Mouse (Mus musculus): ENCODE measurements at regions not wholly inside any gene's neighbourhood (a gene's known extent, or its start where the extent isn't known, plus 50 kb on each side); places are given as distances from the start of the nearest gene placed in this dataset.

DNA sequence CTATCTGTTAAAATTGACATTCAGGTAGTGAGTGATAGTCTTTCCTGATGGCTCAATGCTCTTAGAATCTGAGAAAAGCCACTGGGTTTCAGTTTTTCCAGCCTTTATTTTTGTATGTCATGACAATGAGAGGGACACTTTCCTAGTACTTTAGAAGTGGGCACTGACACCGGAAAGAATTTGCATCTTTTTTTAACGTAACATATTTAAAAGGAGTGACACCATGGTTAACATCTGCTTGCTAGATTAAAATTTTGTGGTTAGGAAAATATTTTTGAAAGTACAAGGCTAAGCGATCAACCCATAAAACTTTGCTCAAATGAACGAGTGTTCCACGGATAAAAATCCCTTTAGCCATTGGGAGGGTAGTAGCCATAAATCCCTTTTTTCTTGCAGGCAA is 174.7 kb downstream of the 1700129C05Rik start:
- DNase-seq (ENCODE audit: low spot score in 2 of 2), result no peak

DNA sequence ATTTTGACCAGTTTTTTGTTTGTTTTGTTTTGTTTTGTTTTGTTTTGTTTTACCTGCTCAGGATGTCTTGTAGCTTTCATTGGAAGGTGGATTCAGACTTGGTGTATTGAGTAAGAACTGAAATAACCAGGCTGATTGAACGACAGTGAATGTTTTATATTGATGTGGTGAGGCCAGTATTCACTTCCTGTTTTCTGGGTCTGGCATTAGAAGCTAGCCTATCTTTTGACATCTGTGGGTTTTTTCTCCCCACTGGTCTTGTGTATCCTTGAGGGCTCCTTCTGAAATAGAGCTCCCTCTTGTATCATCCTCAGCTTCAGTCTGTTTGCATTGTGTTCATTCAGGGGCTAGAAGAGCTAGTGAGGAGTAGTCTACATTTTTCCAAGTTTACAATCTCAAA is 175.5 kb downstream of the 1700129C05Rik start:
- DNase-seq (ENCODE audit: low spot score in 2 of 2), result no peak

DNA sequence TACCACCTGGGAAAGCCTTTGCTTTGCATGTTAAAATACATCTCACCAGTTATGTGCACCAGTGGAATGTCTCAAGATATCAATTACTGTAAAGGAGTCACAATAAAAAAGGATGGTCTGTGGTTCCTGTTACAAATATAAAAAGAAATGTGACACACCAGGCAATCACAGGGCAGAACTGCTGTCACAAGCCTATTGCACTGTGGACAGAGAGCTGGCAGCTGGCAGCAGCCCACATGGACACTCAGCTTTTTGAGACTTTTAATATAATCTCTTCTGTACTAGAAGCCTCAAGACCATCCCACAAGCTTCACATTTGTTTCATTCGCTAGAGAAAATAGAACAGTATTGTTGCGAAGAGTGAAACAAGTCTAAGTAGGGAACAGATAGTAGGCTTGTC is 197.7 kb downstream of the 1700129C05Rik start:
- DNase-seq (ENCODE audit: low spot score in 2 of 2), result no peak

DNA sequence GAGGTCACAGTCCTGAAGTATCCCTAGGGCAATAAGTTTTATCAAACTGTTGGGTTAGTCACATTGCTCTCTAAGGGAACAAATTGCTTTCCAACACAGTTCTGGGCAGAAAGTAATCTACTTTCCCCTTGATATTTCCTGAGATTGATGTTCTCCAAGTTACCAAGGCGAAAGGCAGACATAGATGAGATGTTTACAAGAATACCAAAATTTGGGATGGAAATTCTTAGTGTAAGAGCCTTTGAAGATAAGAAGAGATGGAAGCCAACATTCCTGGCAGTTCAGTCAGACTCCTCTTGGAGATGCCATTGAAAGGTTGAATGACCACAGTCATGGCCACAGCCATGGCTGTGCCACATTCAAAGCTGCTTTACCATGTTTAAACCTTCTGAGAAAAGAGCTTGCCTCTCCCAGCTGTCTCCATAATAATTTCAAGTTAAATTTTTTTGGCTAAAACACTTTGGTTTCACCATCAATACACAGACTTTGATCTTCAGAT is 199.4 kb downstream of the 1700129C05Rik start:
- no peak for DNase-seq (ENCODE audit: low spot score in 2 of 2)

DNA sequence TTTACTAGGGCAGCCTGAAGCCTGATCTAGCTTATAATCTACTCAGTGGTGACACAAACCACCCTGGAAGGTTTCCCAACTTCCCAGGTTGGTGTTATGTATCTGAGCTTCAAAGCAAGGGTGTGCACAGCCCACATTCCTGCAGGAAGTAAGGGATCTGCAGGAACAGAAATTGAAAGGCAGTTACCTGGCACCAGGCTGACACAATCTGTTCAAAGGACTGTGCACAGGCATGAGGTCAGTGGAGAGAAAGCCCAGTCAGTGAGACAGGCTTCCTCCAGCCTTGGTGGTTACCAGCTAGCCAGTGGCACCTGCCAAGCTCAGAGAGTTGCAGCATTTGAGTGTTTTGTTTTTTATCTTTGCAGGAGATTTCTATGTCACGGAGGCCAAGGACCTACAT is 203.6 kb downstream of the 1700129C05Rik start:
- no peak for DNase-seq (ENCODE audit: low spot score in 2 of 2)

DNA sequence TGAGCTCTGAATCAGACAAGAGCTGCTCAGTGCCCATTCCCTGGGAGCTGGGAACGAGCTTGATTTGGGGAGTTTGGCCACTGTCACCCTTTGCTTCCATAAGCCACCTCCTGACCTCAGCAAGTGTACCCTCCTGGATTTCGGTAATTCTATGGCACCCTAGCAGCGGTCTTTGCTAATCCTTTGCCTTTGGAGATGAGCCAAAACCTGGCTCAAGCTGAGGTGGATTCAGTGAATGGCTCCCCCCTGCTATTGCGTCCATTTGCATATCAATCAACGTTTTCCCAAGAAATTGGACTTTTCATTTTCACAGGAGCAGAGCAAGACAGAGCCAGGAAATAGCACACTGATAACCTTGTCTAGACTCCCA is 204.1 kb downstream of the 1700129C05Rik start:
- DNase-seq (ENCODE audit: low spot score in 2 of 2), result no peak

DNA sequence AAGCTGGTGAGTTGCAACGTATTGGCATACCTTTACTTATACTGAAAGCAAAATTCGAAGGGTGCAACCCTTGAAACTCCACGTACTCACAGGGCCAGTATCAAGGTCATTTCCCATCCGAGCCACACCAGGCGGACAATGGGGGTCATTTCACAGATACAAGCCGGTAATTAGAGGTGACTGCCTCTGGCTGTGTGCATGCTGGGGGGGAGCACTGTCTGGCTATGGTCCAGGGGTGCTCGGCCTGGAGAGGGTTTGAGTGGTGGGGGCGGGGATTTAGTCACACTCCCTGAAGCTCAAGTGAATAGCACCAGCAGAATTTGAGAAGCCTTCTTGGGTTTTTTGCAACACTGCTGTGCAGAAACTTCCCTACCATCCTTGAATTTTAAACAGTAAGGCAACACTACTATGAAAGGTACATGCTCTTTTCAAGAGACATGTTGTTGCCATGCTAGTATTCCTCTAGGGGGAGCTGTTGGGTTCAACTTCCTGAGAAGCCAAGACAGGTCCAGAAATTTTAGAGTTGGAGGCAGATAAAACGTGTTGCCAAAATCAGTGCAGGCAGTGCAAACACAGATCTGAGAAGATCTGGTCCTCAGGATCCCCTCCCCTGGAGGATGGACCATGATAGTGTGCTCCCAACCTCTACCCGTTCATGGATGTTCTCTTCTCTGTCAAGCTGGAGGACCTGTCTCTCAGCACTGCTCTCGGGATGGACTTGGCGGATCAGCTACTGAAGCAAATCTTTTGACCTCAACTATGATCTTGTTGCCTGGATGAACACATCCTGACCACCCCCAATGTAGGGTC is 204.7 kb downstream of the 1700129C05Rik start:
- no peak for DNase-seq (ENCODE audit: low spot score in 2 of 2)

DNA sequence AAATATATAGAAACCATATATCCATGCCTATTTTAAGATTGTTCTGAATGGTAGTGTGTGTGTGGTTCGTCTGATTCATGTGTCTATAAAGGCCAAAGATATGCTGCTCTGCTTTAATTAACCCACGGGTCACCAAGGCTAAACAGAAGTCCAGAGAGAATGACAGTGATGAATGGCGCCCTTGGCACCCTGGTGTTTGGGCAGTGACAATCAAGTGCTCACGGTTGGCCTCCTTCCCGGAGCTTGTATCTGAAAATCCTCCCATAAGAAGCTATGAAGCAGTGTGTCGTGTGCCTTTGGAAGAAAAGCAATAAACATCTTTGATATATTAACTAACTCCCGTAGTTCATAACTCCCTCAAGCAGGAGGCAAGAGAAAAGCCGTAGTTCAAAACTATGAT is 205.4 kb downstream of the 1700129C05Rik start:
- DNase-seq (ENCODE audit: low spot score in 2 of 2), result no peak

DNA sequence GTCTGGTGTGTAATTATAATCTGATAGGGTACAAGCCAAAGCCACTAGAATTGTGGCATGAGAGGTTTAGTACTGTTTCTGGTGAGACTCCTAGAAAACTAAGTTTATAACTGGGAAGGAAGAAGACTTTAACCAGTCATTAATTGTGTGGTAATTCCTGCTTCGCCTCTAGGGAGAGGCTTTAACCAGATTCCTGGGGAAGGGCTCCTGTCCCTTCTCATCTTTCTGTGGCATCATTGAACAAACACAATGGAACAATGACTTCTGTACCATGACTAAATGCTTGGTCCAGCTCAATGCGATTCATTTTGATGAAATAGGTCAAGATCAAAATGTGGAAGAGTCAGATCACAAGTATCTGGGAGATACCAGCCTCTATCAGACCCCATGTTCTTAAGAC is 206.6 kb downstream of the 1700129C05Rik start:
- DNase-seq (ENCODE audit: low spot score in 2 of 2), result no peak

DNA sequence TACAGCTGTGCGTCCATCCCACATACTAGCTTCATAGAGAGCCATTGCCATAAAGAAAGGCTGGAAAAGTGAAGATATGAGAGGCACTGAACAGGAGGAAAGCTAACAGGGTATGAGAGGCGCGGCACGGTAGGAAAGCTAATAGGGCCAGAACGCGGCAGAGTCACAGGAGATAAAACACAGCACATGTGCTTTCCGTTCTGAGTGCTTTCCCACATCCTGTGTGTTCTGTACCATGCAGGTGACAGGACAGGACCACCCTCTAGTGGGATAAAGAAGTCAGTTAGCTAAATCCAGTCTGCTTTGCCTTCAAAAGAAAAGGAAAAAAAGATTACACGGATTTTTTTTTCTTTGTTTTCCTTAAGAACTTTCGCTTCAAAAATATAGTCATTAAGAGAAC is 224.8 kb downstream of the 1700129C05Rik start:
- DNase-seq (ENCODE audit: low spot score in 2 of 2), result no peak

DNA sequence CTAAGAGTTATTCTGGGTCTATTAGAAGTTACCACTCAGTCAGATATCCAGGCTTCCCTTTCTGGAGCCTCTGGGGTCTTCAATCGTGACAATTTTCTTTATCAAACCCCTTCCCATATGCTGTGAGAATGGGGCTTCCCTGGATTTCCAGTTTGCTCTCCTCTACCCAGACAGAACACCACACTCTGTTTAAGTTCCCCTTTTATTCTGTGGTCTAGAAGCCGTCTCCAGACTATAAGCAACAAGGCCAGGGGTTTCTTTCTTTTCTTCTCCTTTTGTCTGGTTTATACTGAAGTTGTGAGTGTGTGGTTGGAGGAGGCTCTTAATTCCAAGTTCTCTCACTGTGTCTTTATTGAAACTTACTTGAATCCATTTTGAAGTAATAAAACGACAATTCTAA is 225.5 kb downstream of the 1700129C05Rik start:
- no peak for DNase-seq (ENCODE audit: low spot score in 2 of 2)

DNA sequence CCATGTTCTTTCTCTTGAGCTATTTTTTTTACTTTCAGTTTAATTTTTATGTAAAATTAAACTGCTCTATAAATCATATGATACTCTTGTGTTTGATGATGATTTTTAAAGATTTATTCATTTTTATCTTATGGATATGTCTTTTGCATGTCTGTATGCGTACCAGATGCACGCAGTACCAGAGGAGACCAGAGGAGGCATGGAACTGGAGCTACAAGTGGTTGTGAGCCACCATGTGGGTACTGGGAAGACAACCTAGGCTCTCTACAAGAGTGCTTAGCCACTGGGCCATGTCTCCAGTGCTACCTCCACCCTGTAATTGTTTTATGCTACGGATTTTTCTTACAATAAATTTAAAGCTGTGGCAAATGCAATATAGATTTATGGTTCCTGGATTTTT is 227.8 kb downstream of the 1700129C05Rik start:
- DNase-seq (ENCODE audit: low spot score in 2 of 2), result no peak

DNA sequence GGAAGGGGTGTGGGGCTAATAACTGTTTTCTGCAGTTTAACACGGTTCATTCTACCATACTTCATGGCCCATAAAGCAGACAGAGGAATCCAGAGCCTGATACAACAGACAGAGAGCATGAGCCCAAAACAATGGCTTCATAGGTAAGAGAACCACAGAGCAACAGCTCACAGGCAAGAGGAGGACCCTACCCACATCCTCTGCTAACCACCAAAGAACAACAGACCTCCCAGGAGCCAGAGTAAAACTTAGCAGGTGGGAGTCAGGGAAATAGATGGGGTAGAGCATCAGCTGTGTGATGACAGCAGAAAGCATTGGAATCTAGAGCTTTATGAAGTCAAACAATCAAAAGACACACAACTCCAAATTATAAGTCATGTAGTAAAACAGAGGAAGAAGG is 231.8 kb downstream of the 1700129C05Rik start:
- no peak for DNase-seq (ENCODE audit: low spot score in 2 of 2)

DNA sequence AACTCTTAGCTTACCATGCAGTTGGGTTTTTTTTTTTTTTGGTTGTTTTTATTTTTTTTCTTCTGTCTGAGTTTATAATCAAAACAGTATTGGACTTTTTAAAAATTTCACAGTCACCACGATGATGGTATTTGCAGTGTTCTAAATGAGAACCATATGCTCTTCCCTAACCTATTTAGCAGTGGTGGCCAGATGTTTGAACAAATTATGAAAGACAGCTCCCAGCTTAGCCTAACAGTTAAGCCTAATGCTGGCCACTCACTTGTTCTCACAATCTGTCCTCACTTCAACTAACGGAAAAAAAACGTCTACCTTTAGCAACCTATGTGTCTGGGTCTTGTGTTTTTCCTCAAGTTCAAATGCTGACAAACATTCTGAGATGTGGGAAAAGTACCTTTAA is 234.8 kb downstream of the 1700129C05Rik start:
- no peak for DNase-seq (ENCODE audit: low spot score in 2 of 2)

DNA sequence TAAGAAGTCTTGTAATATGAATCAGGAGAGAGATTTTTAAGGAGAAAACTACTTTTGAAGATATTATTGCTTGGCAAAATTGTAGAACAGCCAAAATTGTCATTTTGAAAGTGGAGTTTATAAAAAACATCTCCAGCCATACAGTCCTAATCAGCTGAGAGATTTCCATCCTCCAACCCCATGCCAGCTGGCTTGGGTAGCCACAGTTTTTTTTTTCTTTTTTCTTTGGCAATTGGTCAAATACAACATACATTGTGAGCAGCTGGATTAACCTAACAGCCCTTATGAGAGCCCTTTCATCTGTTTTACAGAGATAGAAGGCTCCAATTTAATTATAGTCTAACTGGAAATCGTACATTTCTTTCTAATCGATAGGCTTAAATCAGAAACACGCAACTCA is 235.3 kb downstream of the 1700129C05Rik start:
- no peak for DNase-seq (ENCODE audit: low spot score in 2 of 2)

DNA sequence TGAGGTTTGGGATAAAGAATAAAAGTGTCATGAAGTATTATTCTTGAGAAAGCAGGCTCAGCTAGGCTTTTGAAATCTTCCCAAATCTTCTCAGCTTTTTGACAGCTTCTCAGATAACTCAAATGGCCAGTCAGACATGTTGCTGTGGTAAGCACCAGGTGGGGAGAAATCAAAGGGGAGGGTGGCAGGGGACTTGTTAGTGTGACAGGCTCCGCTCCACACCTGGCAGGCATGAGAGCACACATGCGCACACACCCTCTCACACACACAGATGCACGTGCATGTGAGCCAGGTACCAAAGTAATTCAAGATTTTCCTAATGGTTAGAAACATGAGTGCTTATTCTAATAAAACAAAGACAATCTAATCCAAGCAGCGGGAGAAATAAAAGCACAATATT is 236.1 kb downstream of the 1700129C05Rik start:
- DNase-seq (ENCODE audit: low spot score in 2 of 2), result no peak

DNA sequence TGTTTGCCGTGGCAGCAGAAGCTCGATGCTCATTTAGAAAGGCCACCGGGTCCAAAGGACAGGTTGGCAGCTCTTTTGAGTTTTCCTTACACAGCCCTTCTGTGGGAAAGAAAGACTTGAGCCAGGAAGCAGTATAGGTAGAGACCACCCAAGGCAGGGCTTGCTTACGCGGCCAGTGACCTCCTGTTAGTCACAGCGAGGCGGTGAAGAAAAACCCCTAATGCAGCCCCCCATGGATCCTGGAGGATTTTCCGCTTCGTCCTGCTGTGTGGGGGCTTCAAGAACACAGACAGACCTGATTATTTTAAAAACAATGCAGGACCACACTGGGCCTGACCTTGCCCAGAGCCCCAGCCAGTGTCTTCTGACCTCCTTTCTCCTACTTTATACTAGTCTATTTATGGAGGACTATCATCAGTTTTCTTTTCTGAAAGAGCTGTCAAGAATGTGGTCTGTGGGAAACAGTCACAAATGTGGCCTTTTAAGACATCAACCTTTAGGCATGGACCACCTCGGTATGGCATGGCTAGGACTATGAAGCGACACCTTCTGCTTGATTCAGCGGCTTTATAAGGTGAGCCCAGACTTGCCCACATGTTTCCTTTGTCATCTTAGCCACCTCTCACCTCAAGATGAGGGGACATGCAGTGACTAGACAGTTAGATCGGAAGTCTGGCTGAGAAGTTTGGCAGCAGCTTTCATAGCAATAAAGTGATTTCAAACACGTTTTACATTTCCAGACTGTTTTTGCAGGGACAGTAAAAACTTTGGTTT is 274.3 kb downstream of the 1700129C05Rik start:
- no peak for DNase-seq (ENCODE audit: low spot score in 2 of 2)

DNA sequence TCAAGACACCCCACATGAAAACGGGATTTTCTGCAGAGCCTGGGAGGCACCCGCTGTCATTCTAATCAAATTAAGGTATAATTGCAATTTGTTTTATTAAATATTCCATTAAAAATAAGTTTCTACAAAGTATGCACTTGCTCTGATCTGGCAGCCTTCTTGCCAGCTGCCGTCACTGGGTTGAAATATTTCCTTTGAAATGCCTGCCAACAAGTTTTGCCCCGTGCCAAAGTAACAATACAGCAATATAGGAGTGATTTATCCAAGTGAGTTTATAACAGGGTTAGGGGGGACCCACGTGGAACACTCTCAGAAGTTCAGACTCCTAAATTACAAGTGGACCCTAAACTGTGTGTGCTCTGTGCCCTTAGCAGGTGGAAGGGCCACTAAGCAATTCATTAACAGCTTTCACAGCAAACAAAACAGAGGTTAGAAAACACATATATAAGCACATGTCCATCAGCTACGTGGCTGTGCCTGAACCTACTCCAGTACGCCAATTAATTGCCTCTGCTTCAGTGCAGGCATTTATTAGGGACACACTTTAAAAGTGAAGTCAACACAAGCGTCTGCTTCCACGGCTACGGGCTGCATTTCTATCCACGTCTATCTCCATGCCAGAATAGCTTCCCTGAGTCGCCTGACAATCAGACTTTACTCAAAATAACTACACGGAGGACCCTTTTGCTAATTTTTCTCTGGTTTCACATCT is 275.1 kb downstream of the 1700129C05Rik start:
- DNase-seq (ENCODE audit: low spot score in 2 of 2), result no peak

DNA sequence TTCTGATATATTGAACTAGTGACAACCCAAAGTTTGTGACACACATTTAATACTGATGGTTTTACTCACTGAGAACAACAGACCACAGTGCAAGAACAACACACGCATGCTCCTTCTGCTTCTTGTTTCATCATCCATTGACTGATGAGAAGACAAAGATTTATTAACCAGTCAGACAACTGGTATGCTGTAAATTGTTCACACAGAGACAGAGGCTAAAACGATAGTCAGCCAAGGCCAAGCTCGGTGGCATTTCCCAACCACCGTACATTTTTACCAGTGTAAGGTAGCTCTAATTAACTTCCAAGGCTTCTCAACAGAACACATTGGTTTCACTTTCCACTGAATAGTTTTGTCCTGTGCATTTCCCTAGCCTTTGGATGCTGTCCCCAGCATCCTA is 287.8 kb downstream of the 1700129C05Rik start:
- no peak for DNase-seq (ENCODE audit: low spot score in 2 of 2)

DNA sequence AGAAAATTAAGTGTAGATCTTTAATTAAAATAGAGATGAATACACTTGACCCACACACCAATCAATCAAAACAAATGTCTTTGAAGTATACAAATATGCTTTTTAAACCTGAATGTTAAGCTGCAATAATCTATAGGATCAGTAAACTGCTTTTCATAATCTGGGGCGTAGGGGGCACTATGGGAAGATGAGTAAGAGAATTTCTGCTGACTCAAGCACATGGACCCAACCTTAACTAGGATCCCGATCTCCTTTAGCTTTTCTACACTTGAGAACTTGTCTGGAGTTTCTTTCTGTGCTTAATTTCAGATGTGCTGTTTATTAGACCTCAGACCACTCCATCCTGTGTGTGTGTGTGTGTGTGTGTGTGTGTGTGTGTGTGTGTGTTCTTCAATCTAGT is 298.1 kb downstream of the 1700129C05Rik start:
- no peak for DNase-seq (ENCODE audit: low spot score in 2 of 2)

DNA sequence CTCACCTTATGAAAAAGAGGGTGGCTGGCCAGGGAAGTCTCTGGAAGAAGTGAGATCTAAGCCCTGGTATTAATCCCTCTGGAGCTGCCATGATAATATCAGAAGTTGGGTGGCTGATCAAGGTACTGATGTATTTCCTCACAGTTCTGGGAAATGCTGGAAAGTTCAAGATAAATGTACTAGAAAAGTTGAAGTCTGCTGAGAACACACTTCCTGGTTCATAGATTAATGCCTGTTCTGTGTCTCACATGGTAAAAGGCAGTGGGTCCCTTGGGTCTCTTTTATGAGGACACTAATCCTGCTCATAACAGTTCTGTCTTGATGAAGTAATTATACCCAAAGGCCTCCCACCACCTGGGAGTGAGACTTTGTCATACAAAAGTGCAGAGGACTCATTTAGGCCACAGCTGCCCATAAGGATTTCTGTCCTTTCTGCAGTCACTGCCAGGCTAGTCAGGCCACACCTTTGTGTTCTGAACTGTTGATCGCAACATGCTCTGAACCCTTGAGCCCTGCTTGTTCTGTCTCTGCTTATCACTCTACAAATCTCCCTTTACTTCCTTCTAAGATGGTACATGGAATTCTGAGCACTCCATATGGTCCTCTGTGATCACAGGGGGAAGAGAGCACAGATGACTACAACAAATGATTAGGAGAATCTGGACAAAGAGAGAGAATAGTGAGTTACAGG is 300.4 kb downstream of the 1700129C05Rik start:
- no peak for DNase-seq (ENCODE audit: low spot score in 2 of 2)

DNA sequence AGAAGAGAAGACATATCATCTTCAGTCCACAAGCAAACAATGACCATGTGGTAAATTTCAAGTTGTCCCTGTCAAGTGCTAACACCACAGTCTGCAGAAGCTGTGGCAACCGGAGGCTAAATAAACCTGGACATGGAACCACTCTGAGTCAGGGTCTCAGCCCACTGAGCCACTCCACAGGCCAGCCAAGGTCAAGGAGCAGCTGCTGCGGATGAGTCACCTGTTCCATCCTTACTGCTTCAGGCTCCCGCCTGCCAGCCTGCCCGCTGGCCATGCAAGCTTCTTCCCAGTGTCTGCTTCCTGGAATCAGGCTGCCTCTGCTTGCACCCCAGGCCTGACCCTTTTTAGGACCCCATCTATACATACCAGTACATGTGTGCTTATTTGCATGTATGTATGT is 319.8 kb downstream of the 1700129C05Rik start:
- no peak for DNase-seq (ENCODE audit: low spot score in 2 of 2)

Measured in gastrocnemius, adult 8-10 months (tissue).